Mouse (Mus musculus) frontal cortex, postnatal 36 days (tissue): Measurements from ENCODE around the gene Srms.

ENCODE experiments used
- DNase-seq, 2 experiments: peaks; one replicate each; pipeline ENCODE4 v3.0.0; 2022; ENCODE audit warnings: low spot score in 2 of 2

The Srms gene

DNA sequence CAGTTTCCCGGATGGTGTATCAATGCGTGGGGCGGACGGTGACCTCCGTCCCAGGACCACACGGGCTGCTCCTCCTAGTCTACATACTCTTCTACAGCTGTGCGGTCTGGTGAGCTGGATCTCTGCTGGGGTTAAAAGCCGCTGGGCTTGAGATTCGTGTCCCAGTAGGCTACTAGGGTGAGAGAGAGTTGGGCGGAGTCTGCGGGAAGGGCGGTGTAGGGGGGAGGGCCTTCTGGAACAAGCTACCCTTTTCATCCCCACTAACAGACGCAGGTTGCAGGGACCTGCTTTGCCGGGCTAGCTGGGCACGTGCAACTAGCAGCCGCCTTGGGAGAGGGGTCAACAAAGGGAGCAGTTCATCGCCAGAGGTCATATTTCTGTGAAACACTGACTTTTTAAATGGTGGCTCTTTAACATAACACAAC, at the start of gene Srms:
Srms (minus strand) TSS at position 165 of the 425 bp plus-strand sequence.
- no peak for DNase-seq

DNA sequence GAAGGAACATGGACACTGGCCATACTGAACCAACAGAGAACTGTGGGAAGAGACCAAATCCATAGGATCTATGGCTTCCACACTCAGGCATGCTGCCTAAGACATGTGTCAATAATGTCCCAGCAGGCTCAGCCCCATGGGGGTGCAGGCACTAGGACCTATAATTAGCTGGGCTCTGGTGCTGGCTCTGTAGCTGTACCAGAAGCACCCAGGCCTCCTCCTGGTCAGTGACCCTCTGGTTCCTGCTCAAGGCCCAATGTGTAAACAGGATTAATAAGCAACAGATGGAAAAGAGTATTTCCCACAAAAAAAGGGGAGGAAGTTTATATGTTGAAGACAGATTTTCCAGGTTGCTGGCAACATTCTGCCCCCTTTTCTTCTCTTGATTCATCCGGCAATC, 40.3 kb upstream of the Srms start:
- no peak for DNase-seq

DNA sequence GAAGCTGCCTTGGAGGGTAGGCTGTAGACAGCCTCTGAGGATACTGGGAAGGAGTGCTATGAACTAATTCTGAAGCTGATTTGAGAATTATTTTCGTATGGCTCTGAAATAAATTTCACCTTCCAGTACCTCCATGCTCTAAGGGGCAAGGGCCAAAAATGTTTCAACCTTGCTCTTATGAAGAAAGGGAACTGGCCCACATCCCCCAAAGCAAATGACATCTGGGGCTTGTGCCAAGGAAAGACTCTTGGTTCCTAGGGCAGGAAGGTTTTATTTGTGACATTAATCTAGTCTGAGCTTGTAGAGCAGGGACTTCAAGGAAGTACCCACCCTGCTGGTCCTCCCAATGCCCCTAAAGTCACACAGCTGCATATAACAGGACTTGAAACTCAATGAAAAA, 38.9 kb upstream of the Srms start:
- DNase-seq, result no peak

DNA sequence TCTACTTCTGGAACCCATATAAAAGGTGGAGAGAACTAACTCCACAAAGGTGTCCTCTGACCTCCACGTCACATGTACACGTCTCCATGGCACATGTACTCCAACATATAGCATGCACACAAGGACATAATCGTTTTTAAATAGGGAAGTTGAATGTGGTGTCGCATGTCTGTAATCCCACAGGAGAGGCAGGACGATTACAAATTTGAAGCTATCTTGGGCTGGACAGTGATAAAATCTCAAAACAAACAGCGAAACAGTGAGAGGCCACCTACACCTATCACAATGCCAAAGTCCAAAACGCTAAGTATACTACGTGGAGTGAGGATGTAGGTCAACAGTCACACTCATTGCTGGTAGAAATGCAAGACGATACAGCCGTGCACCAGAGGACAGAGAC, 36.2 kb upstream of the Srms start:
- no peak for DNase-seq

DNA sequence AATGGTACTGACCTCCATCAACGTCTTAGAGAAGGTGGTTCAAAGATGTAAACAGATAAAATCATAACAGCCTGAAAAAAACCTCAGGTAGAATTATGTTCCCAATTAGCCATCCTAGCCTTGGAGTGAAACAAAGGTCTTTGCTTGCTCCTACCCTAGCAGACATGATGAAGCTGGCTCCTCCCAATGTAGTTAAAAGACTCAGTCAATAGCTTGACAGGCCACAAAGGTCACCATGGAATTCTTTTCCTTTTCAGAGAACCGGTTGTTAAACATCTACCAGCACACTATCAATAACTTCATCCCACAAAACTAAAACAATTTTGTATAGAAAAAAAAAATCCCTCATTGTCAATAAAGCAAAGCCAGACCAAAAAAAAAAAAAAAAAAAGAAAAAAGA, 32.0 kb upstream of the Srms start:
- DNase-seq, result no peak

DNA sequence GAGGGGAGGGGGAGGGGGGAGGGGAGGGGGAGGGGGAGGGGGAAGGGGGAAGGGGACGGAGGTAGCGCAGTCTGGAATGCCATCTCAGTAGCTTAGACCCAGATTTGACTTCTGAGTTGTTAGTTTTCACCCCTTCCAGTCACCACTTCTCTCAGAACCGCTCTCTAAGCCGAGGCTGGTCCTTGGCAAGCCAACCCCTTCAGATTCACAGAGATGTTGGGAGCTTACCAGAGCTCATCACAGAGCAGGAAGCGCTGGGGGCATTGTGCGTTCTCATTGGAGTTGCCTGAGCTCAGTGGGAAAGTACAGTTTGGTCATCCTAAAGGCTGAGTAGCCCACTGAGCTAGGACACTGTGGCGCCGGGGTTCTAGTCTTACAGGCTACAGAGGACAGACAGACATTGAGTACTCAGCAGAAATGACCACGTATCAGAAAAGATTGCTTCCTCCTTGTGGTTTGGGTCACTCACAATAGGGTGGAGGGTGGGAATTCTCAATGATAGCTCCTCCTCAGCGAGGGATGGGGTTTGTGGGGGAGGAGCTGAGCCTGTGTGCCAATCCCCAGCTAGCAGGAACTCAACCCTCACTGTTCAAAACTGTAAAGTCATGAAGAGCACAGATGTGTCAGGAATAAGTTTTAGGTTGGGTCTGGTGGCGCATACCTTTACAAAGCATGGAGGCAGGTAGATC, 30.9 kb upstream of the Srms start:
- DNase-seq, result no peak

DNA sequence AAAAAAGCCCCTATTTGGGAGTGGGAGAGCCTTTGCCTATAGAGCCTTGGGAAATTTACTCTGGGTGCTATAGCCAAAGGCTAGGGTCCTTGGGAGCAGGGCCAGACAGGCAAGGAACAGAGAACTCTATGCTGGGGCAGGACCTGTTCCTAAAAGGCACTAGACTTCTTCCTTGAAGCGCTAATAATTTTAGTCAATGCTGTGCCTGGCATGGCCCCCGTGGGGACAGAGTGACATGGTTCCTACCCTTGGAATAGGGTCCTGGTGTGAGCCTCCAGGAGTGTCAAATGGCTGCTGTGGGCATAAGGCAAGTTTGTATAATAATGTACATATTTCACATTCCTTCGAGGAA, 29.3 kb upstream of the Srms start:
- no peak for DNase-seq

DNA sequence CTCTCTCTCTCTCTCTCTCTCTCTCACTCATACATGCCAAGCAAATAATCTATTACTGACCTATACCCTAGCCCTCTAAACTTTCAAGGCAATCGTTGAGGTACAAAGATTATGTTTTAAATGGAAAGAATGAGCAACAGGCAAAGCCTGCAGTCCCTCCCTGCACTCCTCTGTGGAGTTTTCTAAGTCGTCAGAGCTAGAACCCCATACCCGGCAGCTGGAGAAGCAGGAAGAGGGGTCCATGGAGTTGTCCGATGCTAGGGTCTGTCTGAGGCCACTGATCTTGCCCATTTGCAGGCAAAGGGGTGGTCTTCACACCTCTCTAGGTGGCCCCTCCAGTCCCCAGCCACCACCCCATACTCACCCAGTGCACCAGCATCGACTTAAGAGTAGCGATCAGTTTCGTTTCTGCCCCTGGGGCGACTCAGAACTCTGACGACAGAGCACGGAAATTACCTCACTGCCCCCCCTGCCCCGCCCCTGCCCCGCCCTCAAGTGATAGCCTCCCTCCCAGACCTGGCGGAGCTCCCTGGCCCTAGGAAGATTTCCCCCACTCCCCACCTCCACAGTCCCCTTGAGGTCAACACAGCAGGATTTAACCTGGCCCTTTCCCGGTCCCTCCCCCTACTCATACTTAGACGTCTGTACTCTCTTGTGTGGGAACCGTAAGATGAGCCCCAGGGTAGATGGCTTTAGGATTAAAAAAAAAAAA, 28.8 kb upstream of the Srms start, which contains the start of gene Helz2:
Helz2 (minus strand) TSS at position 426 of the 712 bp plus-strand sequence.
- DNase-seq, result no peak

DNA sequence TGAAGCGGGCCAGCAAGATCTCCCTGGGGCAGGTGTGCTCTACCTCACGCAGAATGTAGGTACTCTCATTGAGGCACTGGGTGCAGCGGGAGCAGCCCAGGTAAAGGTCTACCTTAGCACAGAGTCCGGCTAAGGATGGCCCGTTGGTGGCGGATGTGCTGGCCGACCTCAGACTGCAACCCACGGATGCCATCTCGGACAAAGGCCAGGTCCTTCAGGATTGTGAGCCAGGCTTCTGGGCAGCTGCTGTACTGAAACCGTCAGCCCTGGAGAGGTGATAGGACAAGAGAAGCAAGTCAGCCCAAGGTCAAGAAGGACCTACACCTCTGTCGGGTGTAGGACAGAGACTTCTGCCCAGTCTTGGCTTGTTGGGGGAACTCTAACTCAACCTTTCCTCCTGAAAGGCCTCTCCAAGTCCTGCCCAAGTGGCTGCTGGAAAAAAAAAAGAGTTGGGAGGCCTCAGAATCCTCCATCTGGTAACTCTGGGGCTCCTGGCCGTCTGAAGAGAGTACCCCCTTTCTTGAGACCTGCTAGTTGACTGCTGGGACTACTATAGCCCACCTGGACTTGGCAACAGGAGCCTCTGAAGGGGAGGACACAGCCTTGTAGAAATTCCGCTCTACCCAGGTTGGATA, 27.9 kb upstream of the Srms start:
- DNase-seq, result no peak

DNA sequence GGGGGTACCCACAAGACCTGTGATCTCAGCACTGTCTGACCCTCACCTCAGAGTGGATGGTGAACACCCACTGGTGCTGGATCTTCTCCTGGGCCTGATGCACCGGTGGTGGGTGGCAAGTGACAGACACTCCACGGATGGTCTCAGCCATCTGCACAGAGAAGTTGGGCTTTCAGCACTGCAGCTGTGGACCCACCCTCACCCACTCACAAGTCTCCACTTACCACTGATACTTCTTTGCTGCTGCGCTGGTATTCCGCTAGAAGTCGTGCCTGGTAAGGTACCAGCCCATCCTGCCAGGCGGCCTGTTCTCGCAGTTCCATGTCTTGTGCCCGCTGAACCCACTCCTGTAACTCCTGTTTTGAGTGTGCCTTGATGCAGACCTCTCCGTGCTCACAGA, 26.3 kb upstream of the Srms start:
- DNase-seq, result peak in 1 of 2 experiments; percentile 5

DNA sequence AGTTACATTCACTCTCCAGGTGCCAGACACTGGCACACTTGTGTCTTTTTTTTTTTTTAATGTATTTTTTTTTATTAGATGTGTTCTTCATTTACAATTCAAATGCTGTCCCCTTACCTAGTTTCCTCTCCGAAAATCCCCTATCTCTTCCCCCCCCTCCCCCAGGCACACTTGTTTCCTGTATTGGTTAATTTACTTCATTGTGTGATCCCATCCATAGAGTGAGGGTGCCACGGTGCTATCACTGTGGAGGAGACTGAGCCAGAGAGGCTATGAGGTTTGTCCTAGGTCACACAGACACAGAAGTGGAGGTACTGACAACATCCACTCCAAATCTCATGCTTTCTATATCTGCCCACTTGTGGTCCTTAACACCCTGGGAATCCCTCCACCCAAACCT, 25.9 kb upstream of the Srms start:
- DNase-seq, result no peak

DNA sequence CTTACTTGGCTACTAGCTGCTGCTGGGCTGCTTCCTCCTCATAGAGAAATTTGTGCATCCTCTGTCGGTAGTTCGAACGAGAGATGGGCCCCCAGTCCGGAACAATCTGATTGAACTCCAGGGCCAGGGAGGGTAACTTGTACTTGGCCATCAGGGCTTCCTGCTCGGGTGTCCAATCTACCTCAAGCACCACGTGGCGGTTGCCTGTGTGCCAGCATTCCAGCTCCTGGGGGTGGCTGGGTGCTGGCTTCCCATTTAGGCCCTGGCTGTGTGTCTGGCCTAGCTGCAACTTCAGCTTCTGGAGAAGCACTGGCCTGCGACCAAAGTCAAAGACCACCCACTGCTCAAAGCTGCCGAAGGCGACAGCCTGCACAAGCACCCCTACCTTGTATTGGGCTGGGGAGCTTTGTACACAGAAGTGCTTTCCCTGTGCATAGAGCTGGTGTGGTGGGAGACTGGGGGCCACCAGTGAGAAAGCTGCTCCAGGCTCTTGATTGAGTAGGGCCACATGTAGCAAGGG, 25.2 kb upstream of the Srms start:
- DNase-seq, result no peak

DNA sequence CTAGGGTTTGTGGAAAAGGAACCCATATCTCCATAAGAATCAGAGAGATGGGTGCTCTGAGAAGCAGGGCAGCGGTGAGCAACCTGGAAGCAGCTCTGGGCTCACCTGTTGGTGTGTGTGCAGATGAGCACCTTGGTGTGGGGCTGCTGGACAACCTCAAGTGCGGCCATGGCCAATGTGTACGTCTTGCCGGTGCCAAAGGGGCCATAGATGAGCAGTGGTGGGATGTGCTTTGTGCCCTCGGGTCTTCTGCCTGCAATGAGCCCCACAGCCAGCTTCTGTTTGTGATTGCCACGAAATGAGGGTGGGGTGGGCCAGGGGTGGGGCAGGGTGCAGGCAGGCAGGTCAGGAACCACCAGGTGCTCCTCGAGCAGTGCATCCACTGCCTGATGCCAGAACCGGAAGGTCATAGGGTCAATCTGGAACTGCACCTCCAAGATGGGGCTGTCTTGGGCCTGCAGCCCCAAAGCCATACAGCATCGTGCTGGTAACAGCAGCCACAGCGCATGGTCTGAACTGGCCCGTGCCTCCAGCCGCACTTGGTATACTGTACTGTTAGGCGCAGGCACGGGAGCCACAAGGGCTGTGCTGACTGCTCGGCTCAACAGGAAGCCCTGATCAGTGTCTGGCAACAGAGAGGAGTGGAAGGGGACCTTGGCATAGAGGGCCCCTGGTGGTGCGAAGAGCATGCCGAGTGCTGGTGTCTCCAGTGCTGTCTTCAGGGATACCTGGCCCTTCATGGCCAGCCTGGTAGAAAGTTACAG, 24.4 kb upstream of the Srms start:
- DNase-seq, result no peak

DNA sequence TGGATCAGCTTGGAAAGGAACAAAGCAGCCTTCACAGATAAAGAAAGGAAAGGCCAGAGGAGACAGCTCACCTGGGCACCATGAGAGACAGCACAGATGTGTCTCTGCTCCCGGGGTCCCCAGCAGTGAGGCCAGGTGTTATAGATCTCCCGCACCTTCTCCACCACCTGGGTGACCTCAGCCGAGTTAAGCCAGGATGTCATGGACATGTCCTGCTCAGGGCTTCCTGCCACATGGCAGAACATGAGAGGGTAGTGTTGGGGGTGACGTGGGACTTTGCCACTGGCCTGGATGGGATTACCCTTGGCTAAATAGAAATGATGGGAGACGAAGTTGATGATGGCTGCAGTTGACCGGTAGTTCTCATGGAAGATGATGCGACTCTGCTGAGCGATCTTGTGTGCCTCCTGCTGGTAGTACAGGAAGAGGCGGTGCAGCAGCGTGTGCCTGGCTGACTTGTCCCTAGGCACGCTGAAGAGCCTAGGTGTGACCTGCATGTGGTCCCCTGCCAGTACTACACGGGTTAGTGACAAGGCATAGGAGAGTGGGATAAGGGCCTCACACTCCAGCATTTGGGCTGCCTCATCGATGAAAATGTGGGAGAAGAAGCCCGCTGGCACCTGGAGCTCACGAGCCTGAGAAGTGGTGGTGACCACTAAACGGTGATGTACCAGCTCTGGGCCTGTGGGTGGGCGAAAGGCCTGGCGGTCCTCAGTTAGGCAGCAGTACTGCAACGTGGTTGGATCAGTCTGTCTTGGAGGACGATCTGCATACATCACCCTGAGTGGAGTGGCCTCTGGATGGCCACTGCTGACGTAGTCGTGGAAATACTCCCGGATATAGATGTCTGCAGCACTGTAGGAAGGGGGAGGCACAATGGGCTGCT, 22.9 kb upstream of the Srms start:
- DNase-seq, result no peak

DNA sequence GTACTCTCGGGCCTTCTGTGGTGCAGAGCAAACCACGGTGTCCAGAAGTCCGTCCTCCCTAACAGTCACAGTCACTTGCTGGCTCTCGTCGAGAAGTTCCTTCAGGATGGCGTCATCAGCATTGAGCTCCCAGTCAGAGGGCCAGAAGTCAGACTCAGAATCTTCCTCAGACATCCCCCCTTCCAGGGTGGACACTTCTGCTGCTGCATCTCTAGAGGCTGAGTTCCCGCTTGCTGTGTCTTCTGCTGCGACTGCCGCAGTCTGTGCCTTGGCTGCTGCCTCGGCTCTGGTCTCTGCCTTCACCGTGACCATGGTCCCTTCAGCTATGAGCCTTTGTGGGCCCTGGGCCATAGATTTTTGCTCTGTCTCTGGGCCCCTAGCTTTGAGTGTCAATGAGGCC, 21.7 kb upstream of the Srms start:
- DNase-seq, result no peak

DNA sequence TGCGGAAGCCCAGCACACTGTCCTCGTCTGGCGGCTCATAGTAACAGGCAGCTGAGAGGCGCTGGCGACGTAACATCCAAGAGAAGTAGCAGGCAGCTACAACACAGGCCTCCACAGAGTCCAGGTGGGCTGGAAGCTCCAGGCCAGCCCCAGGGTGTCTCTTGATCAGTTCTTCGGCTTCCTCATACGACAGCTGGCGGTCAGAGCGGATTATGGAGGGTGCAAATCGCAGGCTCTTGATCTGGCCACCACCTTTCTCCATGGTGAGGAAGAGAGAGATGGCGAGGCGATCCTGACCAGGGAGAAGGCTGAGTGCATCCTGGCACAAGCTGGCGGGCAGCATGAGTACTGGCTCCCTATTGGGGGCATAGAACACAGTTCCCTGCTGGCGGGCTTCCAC, 20.5 kb upstream of the Srms start:
- no peak for DNase-seq

DNA sequence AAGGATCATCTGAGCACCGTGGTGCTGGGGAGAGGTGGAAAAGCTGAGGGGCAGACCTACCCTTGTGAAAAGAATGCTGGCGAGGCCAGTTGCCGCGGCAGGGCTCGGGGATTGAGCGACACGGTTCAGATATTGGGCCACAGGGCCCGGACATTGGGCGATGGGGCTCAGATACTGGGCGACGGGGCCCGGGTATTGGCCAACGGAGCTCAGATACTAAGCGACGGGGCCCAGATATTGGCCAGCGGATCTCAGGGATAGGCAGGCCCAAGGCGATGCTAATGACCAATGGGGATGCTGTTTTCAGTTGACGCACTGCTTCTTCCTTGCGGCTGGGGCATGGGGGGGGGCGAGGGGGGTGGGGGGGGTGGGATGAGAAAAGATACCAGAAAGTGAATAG, 18.2 kb upstream of the Srms start:
- DNase-seq, result no peak

DNA sequence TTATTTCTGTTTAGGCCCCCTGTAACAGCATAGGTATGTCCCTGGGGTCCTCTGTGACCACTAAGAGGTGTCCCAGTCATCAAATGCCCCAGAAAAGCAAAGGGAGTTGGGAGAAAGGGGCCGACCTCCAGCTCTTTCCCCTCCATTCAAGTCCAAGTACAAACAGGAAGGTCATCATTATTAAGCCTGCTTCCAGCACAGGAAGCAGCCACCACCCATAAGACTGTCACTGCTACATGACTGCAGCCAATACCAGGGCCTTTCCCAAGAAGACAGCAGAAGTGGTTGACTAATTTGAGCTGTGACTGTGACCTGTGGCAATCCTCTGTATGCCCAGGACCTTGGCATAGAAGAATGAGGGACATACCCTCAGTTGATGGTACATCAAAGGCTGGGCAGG, 15.3 kb upstream of the Srms start:
- no peak for DNase-seq

DNA sequence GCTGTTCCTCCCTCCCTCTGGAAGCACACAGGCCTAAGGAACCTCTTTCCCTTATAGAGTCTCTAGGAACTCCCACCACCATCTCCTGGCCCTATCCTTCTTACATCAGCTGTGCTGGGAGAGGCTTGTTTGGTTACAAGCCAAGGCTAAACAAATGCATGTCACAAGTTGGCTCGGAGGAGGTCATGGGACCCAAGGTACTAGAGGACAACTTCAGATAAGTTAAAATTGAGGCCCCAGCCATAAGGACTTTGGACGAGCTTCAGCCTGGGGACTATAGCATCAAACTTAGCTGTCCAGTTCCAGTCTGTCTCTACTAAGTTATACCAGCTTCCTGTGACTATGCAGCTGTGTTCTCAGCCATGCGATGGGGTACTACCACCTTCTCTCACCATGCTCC, 14.1 kb upstream of the Srms start:
- no peak for DNase-seq

DNA sequence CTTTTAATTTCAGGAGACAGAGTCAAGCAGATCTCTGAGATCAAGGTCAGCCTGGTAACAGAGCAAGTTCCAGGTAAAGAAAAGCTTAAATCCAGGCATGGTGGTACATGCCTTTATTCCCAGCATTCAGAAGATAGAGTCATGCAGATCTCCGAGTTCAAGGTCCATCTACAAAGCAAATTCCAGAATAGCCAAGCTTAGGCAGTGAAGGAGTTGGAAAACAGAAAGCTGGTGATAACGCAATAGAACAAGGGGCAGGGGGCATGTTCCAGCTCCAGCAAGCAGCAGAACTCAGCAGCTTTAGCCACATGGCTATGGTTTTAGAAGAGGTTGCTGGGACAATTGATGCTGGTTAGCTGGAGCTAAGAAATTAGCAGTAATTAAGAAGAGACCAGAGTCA, 12.0 kb upstream of the Srms start:
- no peak for DNase-seq

DNA sequence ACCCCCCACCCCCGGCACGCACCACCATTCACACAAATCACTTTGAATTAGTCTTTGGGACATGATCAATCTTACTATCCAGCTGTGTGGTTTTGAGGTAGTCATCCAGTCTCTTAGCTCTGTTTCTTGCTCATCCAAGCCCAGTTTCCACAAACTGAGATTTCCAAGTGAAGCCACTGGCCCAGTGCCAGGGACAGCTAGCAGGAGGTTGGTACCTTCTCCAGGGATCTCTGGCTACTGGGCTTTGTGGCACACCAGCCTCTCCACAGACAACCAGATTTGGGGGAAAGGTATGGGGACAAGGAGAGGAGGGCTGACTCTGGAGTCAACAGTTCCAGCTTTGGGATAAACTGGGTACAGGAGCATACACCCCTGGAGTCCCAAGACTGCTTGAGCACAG, 7.4 kb upstream of the Srms start:
- DNase-seq, result no peak
